ENCODE assay signal across 13 mouse cellular contexts in the genomic region with DNA sequence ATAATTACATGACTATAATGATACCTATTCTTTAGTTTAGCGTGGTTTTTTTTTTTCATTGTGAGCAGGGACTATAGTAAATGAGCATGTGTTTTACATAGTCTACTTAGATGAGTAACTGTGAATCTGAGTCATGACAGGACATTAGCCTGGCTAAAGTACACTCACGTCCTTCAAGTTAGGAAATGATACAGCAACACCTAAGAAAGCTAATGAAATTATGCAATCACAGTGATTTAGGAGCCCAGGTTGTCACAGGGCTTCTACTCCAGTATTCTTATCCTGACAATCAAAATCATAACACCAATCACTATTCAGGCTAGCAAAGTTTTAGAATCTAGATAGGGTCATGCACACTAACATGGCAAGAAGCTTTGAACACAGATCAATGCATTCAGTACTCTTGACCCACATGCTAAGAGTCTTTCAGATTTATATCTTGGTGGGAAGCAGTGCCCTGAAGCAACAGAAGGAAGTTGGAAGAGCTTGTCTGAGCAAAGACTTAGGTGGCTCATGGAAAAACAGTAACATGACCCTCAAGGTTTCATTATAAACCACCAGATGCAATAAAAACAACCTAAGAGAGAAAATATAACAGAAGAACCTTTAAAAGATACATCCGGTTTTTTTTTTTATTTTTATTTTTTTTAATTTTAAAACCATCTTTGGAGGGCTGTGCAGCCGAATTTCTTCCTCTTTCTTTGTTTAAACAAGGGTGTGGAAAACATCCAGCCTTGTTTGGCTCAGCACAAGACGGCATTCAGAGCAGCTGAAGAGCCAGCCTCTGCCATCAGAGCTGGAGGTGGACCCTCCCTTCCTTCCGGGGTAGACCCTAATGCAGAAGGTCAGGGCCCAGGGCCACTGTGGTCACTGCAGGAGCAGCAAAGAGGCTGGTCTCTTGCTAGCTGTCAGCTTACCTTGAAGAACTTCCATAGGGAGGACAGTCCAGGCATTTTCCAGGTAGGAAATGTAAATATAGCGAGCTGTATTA. TPM values are rescaled to one million over a fixed set of nuclear protein-coding genes. Genes with fewer than 3 reads are reported as not detected.
DNase-seq lines count a peak whose midpoint lies in the region; ATAC-seq and TF ChIP-seq lines count a peak whose summit lies in the region.
"Had no signal": no experiment of that assay in that cellular context is flagged by ENCODE, and none has a peak within 500 bp of the region (broad histone marks: within the 10 kb centered on the region; RNA-seq: fewer than 3 reads in every experiment).

No protein-coding gene starts in this region.

- H3K4me3 ChIP-seq in midbrain, embryonic 14.5 days (replicated peaks; ENCODE audit: low read depth, low read length) = no peak overlapping the region
- no peak overlapping the region for H3K4me3 ChIP-seq in midbrain, postnatal 0 days (ENCODE audit: low read depth, low read length)
- H3K4me3 ChIP-seq in kidney, embryonic 14.5 days (ENCODE audit: low read length) = no peak overlapping the region
- no peak overlapping the region for H3K4me3 ChIP-seq in stomach, embryonic 15.5 days (replicated peaks)
- H3K4me3 ChIP-seq: embryonic facial prominence, embryonic 13.5 days; liver, embryonic 13.5 days had no signal

- no peaks in the 10 kb centered on the region for H3K9me3 ChIP-seq in midbrain, embryonic 14.5 days (ENCODE audit: control insufficient read depth, low read length)
- no peaks in the 10 kb centered on the region for H3K9me3 ChIP-seq in midbrain, postnatal 0 days (ENCODE audit: low read length)
- peaks cover 3% of the 10 kb centered on the region; the same call in 1 of the 2 replicates for H3K9me3 ChIP-seq in kidney, embryonic 14.5 days (ENCODE audit: control insufficient read depth, low read length)
- H3K9me3 ChIP-seq in stomach, embryonic 15.5 days = no peaks in the 10 kb centered on the region
- H3K9me3 ChIP-seq: embryonic facial prominence, embryonic 13.5 days; liver, embryonic 13.5 days had no signal

- no peak for DNase-seq in midbrain, embryonic 14.5 days
- DNase-seq in midbrain, postnatal 0 days (ENCODE audit: low spot score) = no peak
- DNase-seq in heart, adult 9 months (ENCODE audit: low spot score in 2 of 2) = peak; percentile 41 to 65
- no peak for DNase-seq in layer of hippocampus, adult 11-12 months (ENCODE audit: low spot score)
- DNase-seq in retina, embryonic 14.5 days (ENCODE audit: low spot score) = no peak
- DNase-seq in cerebellum, postnatal 25 days = no peak
- DNase-seq: layer of hippocampus, adult 9-11 months; liver, embryonic 13.5 days; right cerebral cortex, adult 18-20 months had no signal

- no peaks in the 10 kb centered on the region for H3K4me1 ChIP-seq in midbrain, embryonic 14.5 days (ENCODE audit: control insufficient read depth, insufficient read depth, low read length)
- no peaks in the 10 kb centered on the region for H3K4me1 ChIP-seq in midbrain, postnatal 0 days (ENCODE audit: insufficient read depth, low read length)
- H3K4me1 ChIP-seq in kidney, embryonic 14.5 days (ENCODE audit: control insufficient read depth, insufficient read depth, low read length) = peaks cover 6% of the 10 kb centered on the region; the same call in 1 of the 2 replicates
- peaks cover 4% of the 10 kb centered on the region; the same call in 1 of the 2 replicates for H3K4me1 ChIP-seq in stomach, embryonic 15.5 days
- H3K4me1 ChIP-seq: embryonic facial prominence, embryonic 13.5 days; liver, embryonic 13.5 days had no signal

- no peak overlapping the region for H3K9ac ChIP-seq in midbrain, embryonic 14.5 days (replicated peaks; ENCODE audit: low read length)
- H3K9ac ChIP-seq in midbrain, postnatal 0 days (replicated peaks; ENCODE audit: low read length, poor library complexity, severe bottlenecking) = no peak overlapping the region
- no peak overlapping the region for H3K9ac ChIP-seq in kidney, embryonic 14.5 days (ENCODE audit: low read depth, low read length)
- H3K9ac ChIP-seq in stomach, embryonic 15.5 days = no peak overlapping the region
- H3K9ac ChIP-seq: embryonic facial prominence, embryonic 13.5 days; liver, embryonic 13.5 days had no signal

- H3K4me2 ChIP-seq in midbrain, embryonic 14.5 days (ENCODE audit: low read length) = no peak overlapping the region
- no peak overlapping the region for H3K4me2 ChIP-seq in midbrain, postnatal 0 days (ENCODE audit: low read depth, low read length, poor library complexity, severe bottlenecking)
- no peak overlapping the region for H3K4me2 ChIP-seq in kidney, embryonic 14.5 days (replicated peaks; ENCODE audit: low read depth, low read length)
- H3K4me2 ChIP-seq in stomach, embryonic 15.5 days = no peak overlapping the region
- H3K4me2 ChIP-seq: embryonic facial prominence, embryonic 13.5 days; liver, embryonic 13.5 days had no signal

- TF ChIP-seq CTCF in midbrain, postnatal 0 days (IDR thresholded peaks at IDR 0.05) = no peak

- ATAC-seq in midbrain, embryonic 14.5 days (ENCODE audit: low FRiP score, low TSS enrichment) = 0 out of 2 replicates have a peak, but pooled peaks have one; percentile 28
- ATAC-seq in midbrain, postnatal 0 days (ENCODE audit: low FRiP score) = no peak
- peak; percentile 35; the same call in 1 of the 2 replicates for ATAC-seq in kidney, embryonic 14.5 days (ENCODE audit: low FRiP score, low TSS enrichment)
- ATAC-seq in stomach, embryonic 15.5 days (ENCODE audit: insufficient read depth, low FRiP score, low read depth) = peak; percentile 39; the same call in 1 of the 2 replicates
- ATAC-seq: Patski had no signal

- no peak overlapping the region for H3K27ac ChIP-seq in midbrain, embryonic 14.5 days (replicated peaks; ENCODE audit: low read depth, low read length)
- no peak overlapping the region for H3K27ac ChIP-seq in midbrain, postnatal 0 days (ENCODE audit: low read depth, low read length)
- H3K27ac ChIP-seq in kidney, embryonic 14.5 days (ENCODE audit: low read depth, low read length) = no peak overlapping the region
- H3K27ac ChIP-seq in stomach, embryonic 15.5 days = peak overlapping the region; percentile 26
- H3K27ac ChIP-seq: embryonic facial prominence, embryonic 13.5 days; liver, embryonic 13.5 days had no signal

- no peaks in the 10 kb centered on the region for H3K36me3 ChIP-seq in midbrain, embryonic 14.5 days (ENCODE audit: control insufficient read depth, insufficient read depth, low read length)
- H3K36me3 ChIP-seq in midbrain, postnatal 0 days (ENCODE audit: insufficient read depth, low read length) = no peaks in the 10 kb centered on the region
- H3K36me3 ChIP-seq in kidney, embryonic 14.5 days (ENCODE audit: control insufficient read depth, insufficient read depth, low read length) = no peaks in the 10 kb centered on the region
- no peaks in the 10 kb centered on the region for H3K36me3 ChIP-seq in stomach, embryonic 15.5 days
- H3K36me3 ChIP-seq: embryonic facial prominence, embryonic 13.5 days; liver, embryonic 13.5 days had no signal

- no peaks in the 10 kb centered on the region for H3K27me3 ChIP-seq in midbrain, embryonic 14.5 days (ENCODE audit: control insufficient read depth, insufficient read depth, low read length)
- no peaks in the 10 kb centered on the region for H3K27me3 ChIP-seq in midbrain, postnatal 0 days (ENCODE audit: insufficient read depth, low read length)
- no peaks in the 10 kb centered on the region for H3K27me3 ChIP-seq in kidney, embryonic 14.5 days (ENCODE audit: control insufficient read depth, insufficient read depth, low read length)
- H3K27me3 ChIP-seq in stomach, embryonic 15.5 days (replicated peaks) = no peaks in the 10 kb centered on the region
- H3K27me3 ChIP-seq: embryonic facial prominence, embryonic 13.5 days; liver, embryonic 13.5 days; Patski had no signal

- WGBS in midbrain, embryonic 14.5 days = 76% methylated on average over 7 of the region's 7 CpGs
- 77% methylated on average over 7 of the region's 7 CpGs for WGBS in midbrain, postnatal 0 days
- WGBS in kidney, embryonic 14.5 days = 48% methylated on average over 7 of the region's 7 CpGs
- 44% methylated on average over 7 of the region's 7 CpGs for WGBS in stomach, embryonic 15.5 days

RNA-seq across cellular contexts. Expression of a gene that starts 45.4 kb away (rescaled TPM):
- 5.5 and 7.6 TPM in 2 replicates for polyA plus RNA-seq in midbrain, embryonic 14.5 days (2014; fragmentation: Nextera tagmentation; extraction: Ambion mirVana)
- total RNA-seq in midbrain, postnatal 0 days (2014; rRNA removed) = 7.5 and 11.7 TPM in 2 replicates
- polyA plus RNA-seq in midbrain, postnatal 0 days (2015; fragmentation: Nextera tagmentation; extraction: Ambion mirVana) = 3.4 TPM in 2 replicates
- 7.9 and 14.5 TPM in 2 replicates for polyA plus RNA-seq in kidney, embryonic 14.5 days (2014; fragmentation: Nextera tagmentation; extraction: Ambion mirVana)
- polyA plus RNA-seq in stomach, embryonic 15.5 days (2015; fragmentation: Nextera tagmentation; extraction: Ambion mirVana) = 7.4 and 9.3 TPM in 2 replicates

RNA-seq across cellular contexts. Expression of a gene that starts 51.4 kb away (rescaled TPM):
- polyA plus RNA-seq in midbrain, embryonic 14.5 days (2014; fragmentation: Nextera tagmentation; extraction: Ambion mirVana) = 10.3 and 12.0 TPM in 2 replicates
- total RNA-seq in midbrain, postnatal 0 days (2014; rRNA removed) = 54.7 and 59.5 TPM in 2 replicates
- 10.6 and 11.2 TPM in 2 replicates for polyA plus RNA-seq in midbrain, postnatal 0 days (2015; fragmentation: Nextera tagmentation; extraction: Ambion mirVana)
- polyA plus RNA-seq in kidney, embryonic 14.5 days (2014; fragmentation: Nextera tagmentation; extraction: Ambion mirVana) = 3.0 and 4.3 TPM in 2 replicates
- 4.0 and 5.0 TPM in 2 replicates for polyA plus RNA-seq in stomach, embryonic 15.5 days (2015; fragmentation: Nextera tagmentation; extraction: Ambion mirVana)

Comparison
In these comparisons a context has a peak if more than half of its experiments do, and no peak if none do; other contexts are left out.
1. DNase-seq: peak in heart, adult 9 months (2 of 2); none in midbrain, embryonic 14.5 days (single experiment), midbrain, postnatal 0 days (single experiment), layer of hippocampus, adult 11-12 months (single experiment), retina, embryonic 14.5 days (single experiment) and cerebellum, postnatal 25 days (0 of 2).